Comparison of ENCODE assay signal across 21 mouse cellular contexts in the genomic region with DNA sequence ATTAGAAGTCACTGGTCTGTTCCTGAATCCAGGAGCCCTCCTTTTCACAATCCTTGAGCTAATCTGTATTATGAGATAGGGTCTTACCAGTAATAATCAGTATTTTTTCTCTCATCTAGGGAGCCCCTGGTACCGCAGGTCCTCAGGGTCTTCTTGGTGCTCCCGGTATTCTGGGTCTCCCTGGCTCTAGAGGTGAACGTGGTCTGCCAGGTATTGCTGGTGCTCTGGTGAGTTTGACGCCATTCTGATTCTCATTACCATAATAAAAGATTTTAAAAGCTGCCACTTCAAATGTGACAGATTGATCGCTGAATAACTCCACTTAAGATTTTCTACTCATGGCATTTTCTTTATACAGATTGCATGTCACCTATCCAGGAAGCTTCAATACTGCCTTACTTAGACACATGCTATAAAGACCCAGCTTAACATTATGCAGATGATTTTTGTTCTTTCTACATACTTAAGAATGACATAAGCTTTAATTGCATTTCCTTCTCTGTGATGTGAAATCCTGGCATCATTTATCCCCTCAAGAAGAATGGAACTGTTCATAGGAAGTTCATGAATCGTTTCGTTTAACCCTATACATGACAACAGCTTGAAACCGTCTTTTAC. TPM values are rescaled to one million over a fixed set of nuclear protein-coding genes. Genes with fewer than 3 reads are reported as not detected.
DNase-seq lines count a peak whose midpoint lies in the region; ATAC-seq lines count a peak whose summit lies in the region.
"Had no signal": no experiment of that assay in that cellular context is flagged by ENCODE, and none has a peak within 500 bp of the region (broad histone marks: within the 10 kb centered on the region; RNA-seq: fewer than 3 reads in every experiment).

No protein-coding gene starts in this region.

- peak overlapping the region; percentile 48; the same call in 1 of the 2 replicates for H3K27ac ChIP-seq in embryonic facial prominence, embryonic 14.5 days (replicated peaks; ENCODE audit: low read depth, low read length)
- H3K27ac ChIP-seq in embryonic facial prominence, embryonic 10.5 days (replicated peaks): no peak overlapping the region
- peak overlapping the region; percentile 38; the same call in 1 of the 2 replicates for H3K27ac ChIP-seq in kidney, embryonic 15.5 days
- H3K27ac ChIP-seq in forebrain, embryonic 14.5 days (ENCODE audit: low read depth, low read length): no peak overlapping the region
- no peak overlapping the region for H3K27ac ChIP-seq in hindbrain, embryonic 16.5 days (ENCODE audit: low read depth, low read length)
- H3K27ac ChIP-seq: embryonic facial prominence, embryonic 12.5 days; heart, embryonic 10.5 days; heart, embryonic 15.5 days; hindbrain, embryonic 13.5 days; intestine, embryonic 15.5 days had no signal

- H3K4me1 ChIP-seq in embryonic facial prominence, embryonic 14.5 days (ENCODE audit: control insufficient read depth, insufficient read depth, low read length): no peaks in the 10 kb centered on the region
- no peaks in the 10 kb centered on the region for H3K4me1 ChIP-seq in embryonic facial prominence, embryonic 10.5 days
- H3K4me1 ChIP-seq in kidney, embryonic 15.5 days: no peaks in the 10 kb centered on the region
- H3K4me1 ChIP-seq in forebrain, embryonic 14.5 days (ENCODE audit: control insufficient read depth, insufficient read depth, low read length): no peaks in the 10 kb centered on the region
- no peaks in the 10 kb centered on the region for H3K4me1 ChIP-seq in hindbrain, embryonic 16.5 days (ENCODE audit: control insufficient read depth, insufficient read depth, low read depth, low read length)
- H3K4me1 ChIP-seq: embryonic facial prominence, embryonic 12.5 days; heart, embryonic 10.5 days; heart, embryonic 15.5 days; hindbrain, embryonic 13.5 days; intestine, embryonic 15.5 days had no signal

- no peak overlapping the region for H3K4me3 ChIP-seq in embryonic facial prominence, embryonic 14.5 days (ENCODE audit: low read depth, low read length)
- H3K4me3 ChIP-seq in embryonic facial prominence, embryonic 10.5 days: no peak overlapping the region
- no peak overlapping the region for H3K4me3 ChIP-seq in kidney, embryonic 15.5 days (replicated peaks)
- no peak overlapping the region for H3K4me3 ChIP-seq in forebrain, embryonic 14.5 days (ENCODE audit: low read depth, low read length)
- no peak overlapping the region for H3K4me3 ChIP-seq in hindbrain, embryonic 16.5 days (ENCODE audit: low read length)
- H3K4me3 ChIP-seq: embryonic facial prominence, embryonic 12.5 days; erythroblast, embryonic 14.5 days; gastrocnemius, adult 2 months; heart, embryonic 10.5 days; heart, embryonic 15.5 days; hindbrain, embryonic 13.5 days; intestine, embryonic 15.5 days had no signal

- DNase-seq in embryonic facial prominence, embryonic 14.5 days (ENCODE audit: low spot score): no peak
- DNase-seq in embryonic facial prominence, embryonic 10.5 days (ENCODE audit: low spot score): no peak
- DNase-seq in kidney, postnatal 36 days: no peak
- DNase-seq in forebrain, embryonic 14.5 days (ENCODE audit: low spot score): peak; percentile 51
- DNase-seq in urinary bladder, postnatal 4 days (ENCODE audit: low spot score in 2 of 2): no peak
- DNase-seq: adrenal gland, postnatal 14 days; cerebellum, adult 2 months; cerebellum, postnatal 10 days; gastrocnemius, adult 2 months; gastrocnemius, postnatal 25 days; heart, adult 18-20 months; heart, postnatal 14 days; kidney, adult 18-20 months had no signal

- no peaks in the 10 kb centered on the region for H3K9me3 ChIP-seq in embryonic facial prominence, embryonic 14.5 days (ENCODE audit: control insufficient read depth, low read length)
- H3K9me3 ChIP-seq in embryonic facial prominence, embryonic 10.5 days: no peaks in the 10 kb centered on the region
- H3K9me3 ChIP-seq in kidney, embryonic 15.5 days (replicated peaks): no peaks in the 10 kb centered on the region
- H3K9me3 ChIP-seq in forebrain, embryonic 14.5 days (replicated peaks; ENCODE audit: control insufficient read depth, low read length): no peaks in the 10 kb centered on the region
- no peaks in the 10 kb centered on the region for H3K9me3 ChIP-seq in hindbrain, embryonic 16.5 days (ENCODE audit: control insufficient read depth, low read length)
- H3K9me3 ChIP-seq: embryonic facial prominence, embryonic 12.5 days; heart, embryonic 10.5 days; heart, embryonic 15.5 days; hindbrain, embryonic 13.5 days; intestine, embryonic 15.5 days had no signal

- no peak overlapping the region for H3K9ac ChIP-seq in embryonic facial prominence, embryonic 14.5 days (ENCODE audit: low read depth, low read length)
- H3K9ac ChIP-seq in kidney, embryonic 15.5 days: no peak overlapping the region
- no peak overlapping the region for H3K9ac ChIP-seq in forebrain, embryonic 14.5 days (ENCODE audit: low read length)
- H3K9ac ChIP-seq in hindbrain, embryonic 16.5 days (ENCODE audit: low read depth, low read length): no peak overlapping the region
- H3K9ac ChIP-seq: embryonic facial prominence, embryonic 12.5 days; heart, embryonic 15.5 days; hindbrain, embryonic 13.5 days; intestine, embryonic 15.5 days had no signal

- no peak for ATAC-seq in embryonic facial prominence, embryonic 14.5 days (ENCODE audit: low read depth)
- ATAC-seq in kidney, embryonic 15.5 days (replicated peaks; ENCODE audit: low FRiP score): no peak
- ATAC-seq in forebrain, embryonic 14.5 days: peak; percentile 58
- ATAC-seq in hindbrain, embryonic 16.5 days: no peak
- ATAC-seq: intestine, embryonic 15.5 days had no signal

- peaks cover 100% of the 10 kb centered on the region for H3K36me3 ChIP-seq in embryonic facial prominence, embryonic 14.5 days (ENCODE audit: control insufficient read depth, insufficient read depth, low read length)
- H3K36me3 ChIP-seq in embryonic facial prominence, embryonic 10.5 days (replicated peaks): peaks cover 98% of the 10 kb centered on the region
- peaks cover 76% of the 10 kb centered on the region for H3K36me3 ChIP-seq in kidney, embryonic 15.5 days
- H3K36me3 ChIP-seq in forebrain, embryonic 14.5 days (ENCODE audit: control insufficient read depth, insufficient read depth, low read length): no peaks in the 10 kb centered on the region
- H3K36me3 ChIP-seq in hindbrain, embryonic 16.5 days (ENCODE audit: control insufficient read depth, insufficient read depth, low read length): no peaks in the 10 kb centered on the region
- H3K36me3 ChIP-seq: hindbrain, embryonic 13.5 days had no signal

- H3K27me3 ChIP-seq in embryonic facial prominence, embryonic 14.5 days (replicated peaks; ENCODE audit: control insufficient read depth, insufficient read depth, low read length): no peaks in the 10 kb centered on the region
- no peaks in the 10 kb centered on the region for H3K27me3 ChIP-seq in embryonic facial prominence, embryonic 10.5 days (replicated peaks; ENCODE audit: low read depth, poor library complexity, severe bottlenecking)
- H3K27me3 ChIP-seq in kidney, embryonic 15.5 days: no peaks in the 10 kb centered on the region
- no peaks in the 10 kb centered on the region for H3K27me3 ChIP-seq in forebrain, embryonic 14.5 days (replicated peaks; ENCODE audit: control insufficient read depth, insufficient read depth, low read length)
- H3K27me3 ChIP-seq in hindbrain, embryonic 16.5 days (replicated peaks; ENCODE audit: control insufficient read depth, insufficient read depth, low read length): no peaks in the 10 kb centered on the region
- H3K27me3 ChIP-seq: embryonic facial prominence, embryonic 12.5 days; heart, embryonic 15.5 days; hindbrain, embryonic 13.5 days; intestine, embryonic 15.5 days had no signal

- 82% methylated on average over 8 of the region's 8 CpGs for WGBS in embryonic facial prominence, embryonic 14.5 days
- 87% methylated on average over 8 of the region's 8 CpGs for WGBS in embryonic facial prominence, embryonic 10.5 days
- 84% methylated on average over 8 of the region's 8 CpGs for WGBS in kidney, embryonic 15.5 days
- WGBS in forebrain, embryonic 14.5 days: 42% methylated on average over 8 of the region's 8 CpGs
- 74% methylated on average over 8 of the region's 8 CpGs for WGBS in hindbrain, embryonic 16.5 days

- no peak overlapping the region for H3K4me2 ChIP-seq in embryonic facial prominence, embryonic 14.5 days (ENCODE audit: low read depth, low read length)
- no peak overlapping the region for H3K4me2 ChIP-seq in kidney, embryonic 15.5 days
- H3K4me2 ChIP-seq in forebrain, embryonic 14.5 days (ENCODE audit: low read length): no peak overlapping the region
- no peak overlapping the region for H3K4me2 ChIP-seq in hindbrain, embryonic 16.5 days (ENCODE audit: low read length)
- H3K4me2 ChIP-seq: embryonic facial prominence, embryonic 12.5 days; heart, embryonic 15.5 days; hindbrain, embryonic 13.5 days; intestine, embryonic 15.5 days had no signal

RNA-seq across cellular contexts. Expression of a gene that starts 30.0 kb away (rescaled TPM):
- polyA plus RNA-seq in embryonic facial prominence, embryonic 14.5 days (2014; fragmentation: Nextera tagmentation; extraction: Ambion mirVana): 2,526 and 3,098 TPM in 2 replicates
- 117 and 176 TPM in 2 replicates for polyA plus RNA-seq in embryonic facial prominence, embryonic 10.5 days (2016; fragmentation: Nextera tagmentation; extraction: Ambion mirVana)
- 610 and 639 TPM in 2 replicates for polyA plus RNA-seq in kidney, embryonic 15.5 days (2015; fragmentation: Nextera tagmentation; extraction: Ambion mirVana)
- 32.8 and 57.9 TPM in 2 replicates for polyA plus RNA-seq in forebrain, embryonic 14.5 days (2014; fragmentation: Nextera tagmentation; extraction: Ambion mirVana)
- 114 and 205 TPM in 2 replicates for polyA plus RNA-seq in hindbrain, embryonic 16.5 days (2015; fragmentation: Nextera tagmentation; extraction: Ambion mirVana)

Comparison
In these comparisons a context has a peak if more than half of its experiments do, and no peak if none do; other contexts are left out.
1. H3K27ac ChIP-seq: peak in embryonic facial prominence, embryonic 14.5 days (single experiment) and kidney, embryonic 15.5 days (single experiment); none in embryonic facial prominence, embryonic 10.5 days (single experiment), forebrain, embryonic 14.5 days (single experiment) and hindbrain, embryonic 16.5 days (single experiment).